Mouse (Mus musculus): ENCODE results near the gene Cryba1.

GRCm38 (mm10) chr11:77764694-77765458 is 39.8 kb upstream of the Cryba1 start:
- TF ChIP-seq POLR2A (IDR thresholded peaks at IDR 0.05; ENCODE audit: low read depth, low read length) (no peak), CTCF (IDR thresholded peaks at IDR 0.05; ENCODE audit: borderline replicate concordance, insufficient read depth, low read length) (no peak)

All from embryonic fibroblast, embryonic 13.5 days (primary cell).